Mouse (Mus musculus): Measurements from ENCODE around the gene Asphd2. TPM values are rescaled to one million over a fixed set of nuclear protein-coding genes. Genes with fewer than 3 reads are reported as not detected.

The Asphd2 gene
- total and polyA plus RNA-seq, 3 experiments = 0.50 to 0.89 (median 0.88) TPM

DNA sequence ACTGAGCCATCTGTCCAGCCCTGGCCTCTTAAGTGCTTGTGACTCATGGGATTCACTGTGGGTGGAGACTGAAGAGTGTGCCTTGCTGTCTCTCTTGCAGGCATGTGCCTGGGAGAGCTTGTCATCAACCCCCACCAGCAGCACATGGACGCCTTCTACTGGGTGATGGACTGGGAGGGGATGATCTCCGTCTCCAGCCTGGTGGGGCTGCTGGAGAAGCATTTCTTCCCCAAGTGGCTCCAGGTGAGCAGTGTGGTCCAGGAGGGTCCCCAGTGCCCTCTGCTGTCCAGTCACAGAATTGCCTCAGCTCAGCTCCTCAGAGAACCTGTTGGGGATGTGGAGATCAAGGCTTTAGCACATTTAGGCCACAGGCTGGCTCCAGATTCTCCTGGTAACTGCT lies 59.2 kb downstream of the Asphd2 start:
- no peaks in the 10 kb centered on the region for H3K27me3 ChIP-seq (ENCODE audit: control insufficient read depth, insufficient read depth, low read length)
- H3K79me2 ChIP-seq (replicated peaks; ENCODE audit: control insufficient read depth, insufficient read depth, low read length) = no peaks in the 10 kb centered on the region
- WGBS = 18% methylated on average over 2 of the region's 2 CpGs
- no peak overlapping the region for H3K9ac ChIP-seq (ENCODE audit: low read depth, low read length)
- H3K36me3 ChIP-seq (ENCODE audit: control insufficient read depth, insufficient read depth, low read length) = no peaks in the 10 kb centered on the region
- H3K4me3 ChIP-seq = no peak overlapping the region
- no peaks in the 10 kb centered on the region for H3K4me1 ChIP-seq (ENCODE audit: control insufficient read depth, insufficient read depth, low read length)
- intact Hi-C loops (cut with DNase I) = loop anchor here (1.0 kb wide), 1 partner anchor 95 kb away; no protein-coding TSS in a partner anchor
- DNase-seq = peak; percentile 51 to 70
- no peak overlapping the region for H3K27ac ChIP-seq
- TF ChIP-seq EP300 (IDR thresholded peaks at IDR 0.05; ENCODE audit: insufficient read depth, low read depth, low read length) (peak; percentile 47; the same call in 1 of the 2 replicates), CTCF (IDR thresholded peaks at IDR 0.05) (peak; percentile 84), POLR2A (IDR thresholded peaks at IDR 0.05; ENCODE audit: insufficient read depth, low read depth, low read length) (no peak)

Other genes with a start within 250 kb of the Asphd2 start
- gene Cryba4, start 142.3 kb downstream of the Asphd2 start, total RNA-seq (2021) = 1 to 10 TPM; 5.3 to 7.1 TPM
- 14.4 and 33.8 TPM in 2 replicates for gene Cryba4, start 142.3 kb downstream of the Asphd2 start, polyA plus RNA-seq (2012; rRNA removed)
- gene Crybb1, start 139.1 kb downstream of the Asphd2 start, total RNA-seq (2021) = 1 to 10 TPM; 1.5 to 3.3 TPM
- gene Crybb1, start 139.1 kb downstream of the Asphd2 start, polyA plus RNA-seq (2012; rRNA removed) = 2.1 and 2.3 TPM in 2 replicates
- 10 to 100 TPM; 38.3 to 43.6 TPM for gene Tpst2, start 118.2 kb downstream of the Asphd2 start, total RNA-seq (2021)
- gene Tpst2, start 118.2 kb downstream of the Asphd2 start, polyA plus RNA-seq (2012; rRNA removed) = 36.9 and 37.7 TPM in 2 replicates
- gene Tfip11, start 68.5 kb downstream of the Asphd2 start, total RNA-seq (2021) = 10 to 100 TPM; 17.6 to 19.4 TPM
- gene Tfip11, start 68.5 kb downstream of the Asphd2 start, polyA plus RNA-seq (2012; rRNA removed) = 16.0 and 18.5 TPM in 2 replicates
- 1 to 10 TPM; 6.5 to 7.3 TPM for gene Srrd, start 51.8 kb downstream of the Asphd2 start, total RNA-seq (2021)
- 23.4 and 28.4 TPM in 2 replicates for gene Srrd, start 51.8 kb downstream of the Asphd2 start, polyA plus RNA-seq (2012; rRNA removed)
- 1 to 10 TPM; 8.0 to 8.5 TPM for gene Hps4, start 51.8 kb downstream of the Asphd2 start, total RNA-seq (2021)
- gene Hps4, start 51.8 kb downstream of the Asphd2 start, polyA plus RNA-seq (2012; rRNA removed) = 15.5 and 15.9 TPM in 2 replicates
- gene Gm6583, start 38.8 kb downstream of the Asphd2 start, total RNA-seq (2021) = under 1 TPM in 1 of 2 experiments, not detected in 1; 0.10 TPM
- 0.04 TPM in 1 of 2 replicates, not detected in the other for gene Gm6583, start 38.8 kb downstream of the Asphd2 start, polyA plus RNA-seq (2012; rRNA removed)
- gene Gm6588, start 54.6 kb upstream of the Asphd2 start, total RNA-seq (2021) = not detected
- not detected in 2 replicates for gene Gm6588, start 54.6 kb upstream of the Asphd2 start, polyA plus RNA-seq (2012; rRNA removed)
- under 1 TPM; 0.08 to 0.09 TPM for gene Sez6l, start 182.3 kb upstream of the Asphd2 start, total RNA-seq (2021)
- gene Sez6l, start 182.3 kb upstream of the Asphd2 start, polyA plus RNA-seq (2012; rRNA removed) = 0.15 and 0.25 TPM in 2 replicates

All from heart, adult 2 months (tissue).